Mouse (Mus musculus): ENCODE data around the gene Bub3.

- TF ChIP-seq CTCF (IDR thresholded peaks at IDR 0.05; ENCODE audit: low read depth, low read length) (no peak), TAL1 (conservative IDR thresholded peaks at IDR 0.05; ENCODE audit: low read depth, low read length) (no peak)
These were observed 2.3 kb upstream of the Bub3 start for GRCm38 (mm10) chr7:131557751-131558150.
